Mouse (Mus musculus) ovary, postnatal 36 days (tissue): ENCODE data around the gene Ruvbl1.
A peak's percentile ranks its signal among the peaks of the same experiment; 100 is the strongest.

Source experiments
- DNase-seq: peaks from one replicate; pipeline ENCODE4 v3.0.0; 2022; ENCODE audit warnings: low spot score, mixed read lengths

Gene Ruvbl1

DNA sequence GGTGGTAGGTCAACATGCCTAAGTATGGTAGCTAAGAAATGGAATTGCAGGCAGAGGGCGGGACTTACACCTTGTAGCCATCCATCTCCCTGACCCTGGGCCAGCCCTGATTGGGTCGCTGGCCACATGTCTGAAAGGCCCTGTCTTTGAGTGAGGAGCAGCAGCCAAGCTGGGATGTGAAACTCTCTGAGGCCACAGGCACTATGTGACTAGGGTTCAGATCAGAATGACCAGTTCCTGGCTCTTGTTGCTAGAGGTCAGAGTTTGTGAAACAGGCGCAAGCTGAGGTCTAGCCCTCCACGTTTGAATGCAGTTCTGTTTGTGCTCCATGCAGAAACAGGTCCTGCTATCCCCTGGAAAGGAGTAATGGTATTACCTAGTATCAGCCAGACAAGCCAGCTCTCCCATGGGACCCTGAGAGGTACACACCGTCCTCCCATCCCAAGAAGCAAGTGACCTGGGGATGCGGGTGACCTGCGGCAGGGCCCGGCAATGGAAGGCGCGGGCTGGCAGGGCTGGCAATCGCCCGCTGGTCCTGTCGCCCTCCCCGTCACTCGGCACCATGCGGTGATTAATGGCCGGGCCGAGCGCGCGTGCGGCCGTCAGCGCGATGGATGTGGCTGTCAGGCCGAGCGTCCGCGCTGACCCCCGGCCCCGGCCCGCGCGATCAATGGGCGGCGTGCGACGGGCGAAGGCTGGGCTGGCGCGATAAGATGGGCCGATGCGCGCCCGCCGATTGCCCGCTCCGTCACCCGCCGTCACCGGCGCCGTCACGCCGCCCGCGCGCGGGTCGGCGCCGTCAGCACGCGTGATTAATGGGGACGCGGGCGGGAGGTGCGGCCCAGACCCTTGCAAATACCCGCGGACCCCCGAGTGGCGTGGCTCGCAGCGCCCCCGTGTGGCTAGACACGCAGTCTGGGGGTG is 34.5 kb downstream of the Ruvbl1 start:
- DNase-seq, result peak; percentile 55

DNA sequence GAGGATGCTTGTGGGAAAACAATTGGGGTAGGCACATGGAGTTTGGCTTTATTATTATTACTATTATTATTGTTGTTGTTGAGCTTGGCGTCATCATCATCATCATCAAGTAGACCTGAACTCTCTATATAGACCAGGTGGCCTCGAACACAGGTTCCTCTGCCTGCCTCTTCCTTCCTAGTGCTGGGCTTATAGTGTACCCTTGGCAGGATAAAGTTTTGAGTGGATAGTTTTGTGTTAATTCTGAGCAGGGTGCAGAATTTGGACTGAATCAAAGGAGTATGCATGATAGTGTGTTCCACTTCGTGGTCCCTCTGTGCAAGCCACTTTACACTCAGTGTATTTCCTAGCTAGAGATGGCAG is 35.2 kb downstream of the Ruvbl1 start:
- no peak for DNase-seq

GRCm38 (mm10) chr6:88502030-88502970 is 37.1 kb downstream of the Ruvbl1 start:
- DNase-seq, result no peak

GRCm38 (mm10) chr6:88503044-88503443 is 37.8 kb downstream of the Ruvbl1 start:
- no peak for DNase-seq

DNA sequence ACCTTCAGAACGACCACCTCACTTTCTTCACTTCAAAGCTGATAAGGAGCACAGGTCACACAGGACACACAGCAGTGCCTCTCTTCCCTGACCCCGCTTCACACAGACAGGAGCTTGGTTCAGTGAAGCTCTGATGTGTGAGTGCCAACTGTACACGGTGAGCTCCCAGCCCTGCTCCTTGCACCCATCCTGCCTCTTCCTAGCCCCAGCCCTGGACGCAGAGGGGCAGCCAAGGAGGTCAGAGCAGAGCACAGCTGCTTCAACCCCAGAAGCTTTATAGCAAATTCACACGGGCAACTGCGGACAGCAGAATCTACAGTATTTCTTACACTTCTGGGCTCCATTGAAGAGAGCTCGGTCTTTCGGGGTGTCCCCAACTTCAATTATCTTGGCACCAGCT is 48.8 kb downstream of the Ruvbl1 start:
- DNase-seq, result no peak

GRCm38 (mm10) chr6:88514546-88514945 is 49.3 kb downstream of the Ruvbl1 start:
- DNase-seq, result no peak

DNA sequence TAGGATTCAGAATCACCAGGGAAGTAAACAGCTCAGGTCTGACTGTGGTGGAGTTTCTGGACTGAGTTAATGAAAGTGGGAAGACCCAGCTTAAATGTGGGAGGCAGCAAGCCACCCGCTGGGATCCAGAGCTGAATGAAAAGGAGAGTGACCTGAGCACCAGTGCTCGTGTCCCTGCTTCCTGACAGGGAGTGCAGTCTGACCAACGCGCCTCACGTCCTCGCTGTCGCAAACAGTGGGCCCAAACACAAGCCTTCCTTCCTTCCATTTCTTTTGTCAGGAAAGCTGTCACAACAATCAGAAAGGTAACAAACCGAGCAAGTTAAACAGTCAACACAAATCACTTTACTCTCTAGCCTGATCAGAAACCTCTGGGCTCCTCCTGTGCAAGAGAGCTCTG is 50.8 kb downstream of the Ruvbl1 start:
- DNase-seq, result no peak

DNA sequence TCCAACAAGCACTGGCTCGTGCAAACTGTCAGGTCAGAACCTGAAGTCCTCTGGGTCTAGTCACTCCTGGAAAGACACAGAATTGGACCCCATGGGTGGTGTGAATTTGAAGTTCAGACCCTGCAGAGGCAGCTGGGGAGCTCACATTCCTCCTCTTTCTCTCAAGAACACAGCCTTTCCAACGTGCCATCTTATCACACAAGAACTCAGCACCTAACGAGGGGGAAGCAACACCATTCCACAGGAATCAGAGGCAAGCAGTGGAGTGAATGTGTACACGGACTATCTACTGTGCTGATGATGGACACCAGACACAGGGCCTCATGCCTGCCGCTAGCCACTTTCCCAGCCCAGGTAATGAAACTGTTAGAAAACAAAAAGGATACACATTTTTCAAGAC is 51.5 kb downstream of the Ruvbl1 start:
- no peak for DNase-seq

DNA sequence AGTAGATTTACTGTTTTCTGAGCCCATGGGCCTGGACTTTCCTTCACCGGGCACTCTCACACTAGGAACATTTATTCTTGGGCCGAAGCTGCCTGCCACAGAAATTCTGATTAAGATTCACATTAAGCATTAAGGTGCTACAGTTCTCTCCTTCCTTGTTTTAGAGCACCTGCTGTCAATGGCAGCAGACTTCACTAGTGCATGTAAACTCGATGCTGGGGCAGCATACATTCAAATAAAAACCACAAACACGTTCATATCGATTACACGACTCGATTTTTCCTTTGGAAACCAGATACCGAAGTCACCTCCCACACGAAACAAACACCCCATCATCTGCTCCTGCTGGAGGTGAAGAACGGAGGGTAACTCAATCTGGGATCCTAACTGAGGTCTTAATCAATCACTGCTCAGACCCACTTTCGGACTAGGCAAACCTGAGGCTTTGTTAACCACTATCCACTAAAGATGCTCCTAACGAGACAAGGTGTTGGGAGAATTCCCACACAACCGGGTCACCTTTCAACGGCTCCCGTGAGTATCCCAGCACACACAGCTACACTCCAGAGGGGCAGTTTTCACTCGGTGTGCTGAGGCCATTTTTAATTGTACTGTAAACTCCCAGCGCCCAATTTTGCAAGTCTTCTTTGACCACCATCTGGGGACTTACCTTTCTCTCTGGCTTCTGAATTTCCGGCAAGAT is 52.6 kb downstream of the Ruvbl1 start:
- DNase-seq, result no peak

DNA sequence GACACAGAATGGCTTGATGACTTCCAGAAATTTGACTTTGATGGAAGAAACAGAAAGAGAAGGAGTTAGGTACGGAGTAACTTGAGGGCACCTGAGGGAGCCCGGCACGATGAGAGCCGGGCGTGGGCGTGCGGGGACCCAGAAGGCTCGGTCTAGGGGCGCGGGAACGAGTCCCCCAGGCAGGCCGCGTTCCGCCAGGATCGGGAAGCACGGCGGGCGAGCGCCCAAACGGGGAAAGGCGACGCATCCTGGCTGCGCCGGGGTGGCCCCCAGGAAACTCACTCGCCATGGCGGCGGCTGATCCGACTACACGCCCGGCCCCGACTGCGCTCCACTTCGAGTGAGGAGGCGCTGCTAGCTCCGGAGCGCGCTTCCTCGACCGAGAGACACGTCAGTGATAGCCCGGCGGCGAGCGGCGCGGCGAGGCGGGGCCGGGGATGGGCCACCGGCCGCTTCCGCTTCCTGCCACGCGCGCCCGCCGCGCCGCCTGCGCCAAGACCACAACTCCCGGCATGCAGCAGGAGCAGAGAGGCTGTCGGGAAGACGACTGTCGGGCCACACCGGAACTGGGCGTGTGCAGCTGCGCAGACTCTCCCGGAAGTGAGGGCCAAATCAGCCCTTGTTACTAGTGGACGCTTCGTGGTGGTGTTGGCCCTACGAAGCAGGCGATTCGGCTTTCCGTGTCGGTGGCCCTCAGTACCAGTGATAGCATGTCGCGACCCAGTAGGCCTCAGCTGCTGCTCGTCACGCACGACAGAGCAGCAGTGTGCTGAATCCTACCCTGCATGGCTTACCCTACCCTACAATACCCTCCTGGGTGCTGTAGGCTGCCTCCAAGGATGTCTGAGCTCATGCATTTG is 53.4 kb downstream of the Ruvbl1 start, which contains the start of gene Sec61a1:
Sec61a1 (minus strand) TSS at position 502 of the 860 bp plus-strand sequence.
- DNase-seq, result peak; percentile 95

DNA sequence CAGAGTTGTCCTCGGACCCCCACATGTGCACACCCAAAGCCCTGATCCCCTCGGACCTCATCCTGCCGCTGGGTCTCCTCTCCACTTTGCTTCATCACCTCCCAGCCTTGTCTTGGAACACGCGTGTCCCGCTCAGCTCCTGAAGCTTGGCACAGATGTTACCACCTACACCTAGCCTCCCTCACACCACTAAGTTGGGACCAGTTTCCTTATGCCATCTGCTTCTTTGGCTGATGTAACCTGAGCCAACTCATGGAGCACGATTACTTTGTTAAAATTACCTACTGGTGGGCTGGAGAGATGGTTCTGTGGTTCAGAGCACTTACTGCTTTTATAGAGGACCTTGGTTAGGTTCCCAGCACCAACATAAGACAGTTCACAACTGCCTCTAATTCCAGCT is 56.6 kb downstream of the Ruvbl1 start:
- no peak for DNase-seq

DNA sequence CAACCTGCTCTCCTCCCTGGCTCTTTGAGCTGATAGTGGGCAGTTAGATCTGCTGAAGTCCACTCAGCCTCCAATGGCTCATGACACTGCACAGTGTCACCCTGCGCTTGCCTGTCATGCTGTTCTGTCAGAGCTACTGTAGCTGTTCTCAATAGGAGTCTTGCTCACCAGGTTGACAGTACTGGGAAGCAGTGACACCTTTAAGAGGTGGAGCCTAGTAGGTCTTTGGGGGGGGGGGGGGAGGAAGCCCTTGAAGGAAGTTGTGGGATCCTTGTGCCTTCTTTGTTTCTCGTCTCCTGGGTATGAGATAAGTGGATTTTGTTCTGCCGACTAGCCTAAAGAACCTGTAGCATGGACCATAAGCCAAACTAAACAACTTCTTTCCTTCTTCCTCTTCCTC is 57.4 kb downstream of the Ruvbl1 start:
- DNase-seq, result no peak

- DNase-seq, result no peak
These were observed 57.8 kb downstream of the Ruvbl1 start for GRCm38 (mm10) chr6:88523043-88523442.

DNA sequence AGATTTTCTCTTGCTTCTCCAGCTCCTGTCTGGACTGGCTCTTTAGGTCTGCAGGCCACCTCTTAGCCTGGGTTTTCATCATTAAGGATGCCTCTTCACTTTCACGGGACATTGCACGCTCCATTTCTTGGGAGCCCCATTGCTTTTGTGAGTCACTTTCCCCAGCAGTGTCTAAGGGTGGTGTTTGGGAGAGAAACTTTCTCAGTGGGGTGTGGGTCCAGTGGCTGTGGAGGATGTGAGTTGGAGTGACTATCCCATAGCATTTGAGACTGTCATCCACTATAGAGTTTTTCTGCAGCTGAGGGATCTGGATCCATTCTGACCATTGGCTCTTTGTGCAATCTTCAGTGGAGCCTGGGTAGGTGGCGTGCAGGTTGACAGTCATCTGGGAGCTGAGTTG is 58.2 kb downstream of the Ruvbl1 start:
- no peak for DNase-seq

- no peak for DNase-seq
These were observed 58.8 kb downstream of the Ruvbl1 start for GRCm38 (mm10) chr6:88524056-88524455.

GRCm38 (mm10) chr6:88530306-88530705 is 65.1 kb downstream of the Ruvbl1 start:
- peak; percentile 44 for DNase-seq

- DNase-seq, result no peak
These were observed 75.0 kb downstream of the Ruvbl1 start for GRCm38 (mm10) chr6:88540093-88540755.

DNA sequence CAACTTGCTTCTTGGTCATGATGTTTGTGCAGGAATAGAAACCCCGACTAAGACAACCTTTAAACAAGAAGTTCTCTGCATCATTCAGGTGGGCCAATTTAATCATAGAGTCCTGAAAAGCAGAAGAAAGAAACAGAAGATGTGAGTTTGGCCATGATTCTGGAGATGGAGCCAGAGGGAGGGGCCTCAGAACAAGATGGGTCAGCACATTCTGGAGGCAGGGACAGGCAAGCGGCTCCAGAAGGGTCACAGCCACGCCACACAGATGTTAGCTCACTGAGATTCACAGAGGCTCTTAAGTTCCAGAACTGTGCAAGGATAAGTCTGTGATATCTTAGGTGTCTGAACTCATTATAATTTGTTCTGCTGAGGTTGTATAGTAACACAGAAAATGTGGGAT is 79.0 kb downstream of the Ruvbl1 start:
- DNase-seq, result no peak

DNA sequence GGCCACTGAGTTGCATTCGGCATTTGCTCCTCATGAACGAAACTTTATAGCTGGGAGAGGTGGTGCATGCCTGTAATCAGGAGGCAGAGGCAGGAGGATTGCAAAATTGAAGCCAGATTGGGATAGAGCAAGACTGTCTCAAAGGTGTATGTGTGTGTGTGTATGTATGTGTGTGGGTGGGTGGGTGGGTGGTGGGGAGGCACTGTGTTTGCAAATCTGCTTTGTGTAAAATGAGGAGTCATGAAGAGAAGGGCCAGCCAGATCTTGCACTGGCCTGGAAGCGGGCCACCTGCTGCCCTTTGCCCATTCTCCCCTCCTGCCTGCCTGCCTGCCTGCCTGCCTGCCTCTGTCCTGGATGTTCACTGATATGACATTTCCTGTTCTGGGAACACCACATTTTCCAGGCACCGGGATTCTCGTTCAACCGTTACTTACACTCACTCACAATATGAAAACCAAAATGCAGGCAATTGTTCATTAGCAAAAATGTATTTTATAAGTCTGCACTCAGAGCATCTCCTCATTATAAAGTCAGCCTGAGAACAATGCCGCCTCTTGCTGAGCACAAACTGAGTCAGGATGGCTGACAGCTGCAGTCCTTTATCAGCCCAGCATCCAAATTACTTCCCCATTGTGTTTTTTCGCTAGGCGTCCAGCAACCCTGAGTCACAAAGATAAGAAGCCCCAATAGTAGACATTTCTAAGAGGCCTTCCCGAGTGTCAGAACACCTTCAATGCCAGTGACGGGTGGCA is 79.6 kb downstream of the Ruvbl1 start:
- no peak for DNase-seq

DNA sequence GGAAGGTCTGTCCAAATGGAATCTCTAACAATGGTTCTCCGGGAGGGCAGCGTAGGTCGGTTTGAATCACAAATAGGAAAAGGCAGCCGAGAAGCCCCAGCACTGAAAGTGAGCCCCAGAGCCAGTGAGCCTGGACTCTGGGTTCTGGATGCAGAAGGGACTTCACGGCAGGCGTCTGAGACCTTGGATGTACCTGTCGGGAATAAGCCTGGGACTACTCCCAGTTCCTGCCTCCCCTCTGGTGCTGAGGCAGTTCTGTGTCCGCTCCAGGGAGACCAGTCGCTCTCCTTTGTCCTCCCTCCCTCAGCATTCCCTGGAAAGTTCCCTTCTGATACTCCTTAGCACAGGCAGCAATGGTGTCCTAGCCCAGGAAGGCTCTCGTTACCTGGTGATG is 80.2 kb downstream of the Ruvbl1 start:
- no peak for DNase-seq
